Mouse (Mus musculus): Measurements from ENCODE around the gene B3galnt2. TPM values are rescaled to one million over a fixed set of nuclear protein-coding genes. Genes with fewer than 3 reads are reported as not detected.

B3galnt2 gene
- total and polyA plus RNA-seq, 2 experiments from 2014 or later: 8.6 to 31.1 TPM

DNA sequence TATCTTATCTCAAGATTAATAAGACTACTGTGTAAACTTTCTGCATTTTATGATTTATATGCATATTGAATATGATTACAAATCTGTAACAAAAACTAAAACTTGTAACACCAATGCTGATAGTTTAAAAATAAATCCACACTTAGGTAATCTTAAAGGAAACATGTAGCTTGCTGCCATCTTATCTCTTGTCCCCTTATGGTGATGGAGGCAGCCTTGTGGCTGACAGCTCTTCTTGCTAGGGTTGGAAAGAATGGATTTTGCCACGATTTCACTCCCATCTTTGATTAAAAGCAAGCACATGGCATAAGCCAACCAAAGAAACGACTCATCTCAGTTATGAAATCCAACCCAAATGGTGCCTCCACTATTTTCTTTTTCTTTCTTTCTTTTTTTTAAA is 90.3 kb downstream of the B3galnt2 start:
- H3K9me3 ChIP-seq (replicated peaks; ENCODE audit: control insufficient read depth, low read length): no peaks in the 10 kb centered on the region
- no peaks in the 10 kb centered on the region for H3K4me1 ChIP-seq (ENCODE audit: control insufficient read depth, insufficient read depth)
- no peak overlapping the region for H3K9ac ChIP-seq (replicated peaks; ENCODE audit: low read depth, low read length)
- no peak overlapping the region for H3K4me3 ChIP-seq (ENCODE audit: low read depth, low read length)
- peaks cover 14% of the 10 kb centered on the region for H3K36me3 ChIP-seq (replicated peaks; ENCODE audit: control insufficient read depth, insufficient read depth, low read length)
- no peak for TF ChIP-seq CTCF (IDR thresholded peaks at IDR 0.05; ENCODE audit: low read depth)
- no peak for TF ChIP-seq EP300 (IDR thresholded peaks at IDR 0.05; ENCODE audit: low read depth)
- 61% methylated on average over 2 of the region's 2 CpGs for WGBS
- no peak overlapping the region for H3K4me2 ChIP-seq (ENCODE audit: low read depth, low read length)
- no peak overlapping the region for H3K27ac ChIP-seq (ENCODE audit: low read depth)
- no peak for ATAC-seq (ENCODE audit: insufficient read depth, low read depth)
- H3K27me3 ChIP-seq (ENCODE audit: control insufficient read depth, insufficient read depth, low read length): no peaks in the 10 kb centered on the region
- no peak for DNase-seq (ENCODE audit: low spot score)

Other genes starting within 250 kb of the B3galnt2 start
- 0.15 TPM in 1 of 2 replicates, not detected in the other for gene Gng4, start 170.4 kb upstream of the B3galnt2 start, total RNA-seq (2014; rRNA removed; ENCODE audit: low replicate concordance)
- 0.16 and 0.22 TPM in 2 replicates for gene Gng4, start 170.4 kb upstream of the B3galnt2 start, polyA plus RNA-seq (2015; fragmentation: Nextera tagmentation; extraction: Ambion mirVana)
- 32.5 and 44.7 TPM in 2 replicates for gene Tbce, start 85.2 kb downstream of the B3galnt2 start, total RNA-seq (2014; rRNA removed; ENCODE audit: low replicate concordance)
- gene Tbce, start 85.2 kb downstream of the B3galnt2 start, polyA plus RNA-seq (2015; fragmentation: Nextera tagmentation; extraction: Ambion mirVana): 29.0 and 31.6 TPM in 2 replicates
- gene Arid4b, start 108.8 kb downstream of the B3galnt2 start, total RNA-seq (2014; rRNA removed; ENCODE audit: low replicate concordance): 16.3 and 21.9 TPM in 2 replicates
- 30.9 and 33.8 TPM in 2 replicates for gene Arid4b, start 108.8 kb downstream of the B3galnt2 start, polyA plus RNA-seq (2015; fragmentation: Nextera tagmentation; extraction: Ambion mirVana)
- 33.6 and 49.2 TPM in 2 replicates for gene Ggps1, start 109.0 kb downstream of the B3galnt2 start, total RNA-seq (2014; rRNA removed; ENCODE audit: low replicate concordance)
- 35.3 and 36.8 TPM in 2 replicates for gene Ggps1, start 109.0 kb downstream of the B3galnt2 start, polyA plus RNA-seq (2015; fragmentation: Nextera tagmentation; extraction: Ambion mirVana)